ENCODE assay signal across 12 mouse cellular contexts in the genomic region with DNA sequence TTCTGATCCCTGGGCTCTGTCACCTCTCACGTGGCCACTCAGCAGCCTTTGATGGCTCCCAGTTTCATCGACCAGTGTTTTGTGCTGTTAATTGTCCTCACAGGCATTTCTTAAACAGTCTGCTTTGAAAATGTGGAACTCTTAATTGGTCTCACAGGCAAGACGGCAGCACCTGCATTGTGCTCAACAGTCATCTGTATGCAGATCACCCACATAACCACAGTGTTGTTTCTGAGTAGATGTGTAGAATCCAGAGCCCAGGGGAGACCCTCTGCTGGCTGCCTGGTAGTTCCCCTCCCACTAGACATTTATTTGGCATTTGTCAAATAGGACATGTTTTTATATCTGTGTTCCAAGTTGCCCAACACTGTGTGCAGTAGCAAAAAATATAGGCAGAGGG.
"Had no signal": no experiment of that assay in that cellular context is flagged by ENCODE, and none has a peak within 500 bp of the region (broad histone marks: within the 10 kb centered on the region; RNA-seq: fewer than 3 reads in every experiment).

No protein-coding gene starts in this region.

- H3K27ac ChIP-seq: limb, embryonic 13.5 days; liver, embryonic 14.5 days; neural tube, embryonic 13.5 days; stomach, embryonic 15.5 days had no signal

- H3K9me3 ChIP-seq: limb, embryonic 13.5 days; neural tube, embryonic 13.5 days; stomach, embryonic 15.5 days had no signal

- H3K9ac ChIP-seq: limb, embryonic 13.5 days; liver, embryonic 14.5 days; neural tube, embryonic 13.5 days; stomach, embryonic 15.5 days had no signal

- H3K4me1 ChIP-seq: limb, embryonic 13.5 days; stomach, embryonic 15.5 days had no signal

- DNase-seq: kidney, adult 8-10 months; kidney, postnatal 25 days; left cerebral cortex, postnatal 4 days; lung, adult 2 months; lung, postnatal 36 days; right cerebral cortex, postnatal 14 days; thymus, postnatal 36 days had no signal

- H3K36me3 ChIP-seq: limb, embryonic 13.5 days; neural tube, embryonic 13.5 days; stomach, embryonic 15.5 days had no signal

- H3K27me3 ChIP-seq: limb, embryonic 13.5 days; neural tube, embryonic 13.5 days; stomach, embryonic 15.5 days had no signal

- ATAC-seq: lung, postnatal 0 days had no signal

- H3K4me3 ChIP-seq: limb, embryonic 13.5 days; neural tube, embryonic 13.5 days; stomach, embryonic 15.5 days had no signal

- H3K4me2 ChIP-seq: limb, embryonic 13.5 days; neural tube, embryonic 13.5 days; stomach, embryonic 15.5 days had no signal
